Mouse (Mus musculus): ENCODE measurements around the gene Alpk3. TPM values are rescaled to one million over a fixed set of nuclear protein-coding genes. Genes with fewer than 3 reads are reported as not detected.
A peak's percentile ranks its signal among the peaks of the same experiment; 100 is the strongest.
"Not testable (repeated sequence)": the region's sequence is repeated elsewhere in the genome, so short reads cannot be mapped to it uniquely, and the experiment has no call there.

Alpk3 gene
- total and polyA plus RNA-seq, 2 experiments from 2014 or later: 19.1 to 42.9 TPM

- ATAC-seq (ENCODE audit: insufficient read depth, low read depth) (peak; percentile 19; the same call in 1 of the 2 replicates), DNase-seq (ENCODE audit: low spot score) (peak; percentile 49)
- Histone ChIP-seq H3K4me1 (ENCODE audit: control insufficient read depth, insufficient read depth) (peaks cover 11% of the 10 kb centered on the region), H3K27ac (ENCODE audit: low read depth) (no peak overlapping the region), H3K9me3 (replicated peaks; ENCODE audit: control insufficient read depth, low read length) (no peaks in the 10 kb centered on the region), H3K9ac (replicated peaks; ENCODE audit: low read depth, low read length) (no peak overlapping the region), H3K4me3 (ENCODE audit: low read depth, low read length) (no peak overlapping the region), H3K27me3 (ENCODE audit: control insufficient read depth, insufficient read depth, low read length) (no peaks in the 10 kb centered on the region), H3K36me3 (replicated peaks; ENCODE audit: control insufficient read depth, insufficient read depth, low read length) (no peaks in the 10 kb centered on the region), H3K4me2 (ENCODE audit: low read depth, low read length) (no peak overlapping the region)
- TF ChIP-seq CTCF (IDR thresholded peaks at IDR 0.05; ENCODE audit: low read depth) (no peak), EP300 (IDR thresholded peaks at IDR 0.05; ENCODE audit: low read depth) (no peak)
- 51% methylated on average over 7 of the region's 7 CpGs for WGBS
Observed at GRCm38 (mm10) chr7:81139100-81139499, 81.7 kb downstream of the Alpk3 start.

- H3K36me3 ChIP-seq (replicated peaks; ENCODE audit: control insufficient read depth, insufficient read depth, low read length): no peaks in the 10 kb centered on the region
- no peak overlapping the region for H3K4me2 ChIP-seq (ENCODE audit: low read depth, low read length)
- TF ChIP-seq EP300 (IDR thresholded peaks at IDR 0.05; ENCODE audit: low read depth) (no peak), CTCF (IDR thresholded peaks at IDR 0.05; ENCODE audit: low read depth) (no peak)
- no peak overlapping the region for H3K4me3 ChIP-seq (ENCODE audit: low read depth, low read length)
- no peaks in the 10 kb centered on the region for H3K9me3 ChIP-seq (replicated peaks; ENCODE audit: control insufficient read depth, low read length)
- DNase-seq (ENCODE audit: low spot score): no peak
- WGBS: 81% methylated on average over 5 of the region's 5 CpGs
- no peak for ATAC-seq (ENCODE audit: insufficient read depth, low read depth)
- H3K4me1 ChIP-seq (ENCODE audit: control insufficient read depth, insufficient read depth): peaks cover 3% of the 10 kb centered on the region; the same call in 1 of the 2 replicates
- no peak overlapping the region for H3K9ac ChIP-seq (replicated peaks; ENCODE audit: low read depth, low read length)
- peak overlapping the region; percentile 63 for H3K27ac ChIP-seq (ENCODE audit: low read depth)
- no peaks in the 10 kb centered on the region for H3K27me3 ChIP-seq (ENCODE audit: control insufficient read depth, insufficient read depth, low read length)
Observed at GRCm38 (mm10) chr7:81139671-81140404, 82.4 kb downstream of the Alpk3 start.

DNA sequence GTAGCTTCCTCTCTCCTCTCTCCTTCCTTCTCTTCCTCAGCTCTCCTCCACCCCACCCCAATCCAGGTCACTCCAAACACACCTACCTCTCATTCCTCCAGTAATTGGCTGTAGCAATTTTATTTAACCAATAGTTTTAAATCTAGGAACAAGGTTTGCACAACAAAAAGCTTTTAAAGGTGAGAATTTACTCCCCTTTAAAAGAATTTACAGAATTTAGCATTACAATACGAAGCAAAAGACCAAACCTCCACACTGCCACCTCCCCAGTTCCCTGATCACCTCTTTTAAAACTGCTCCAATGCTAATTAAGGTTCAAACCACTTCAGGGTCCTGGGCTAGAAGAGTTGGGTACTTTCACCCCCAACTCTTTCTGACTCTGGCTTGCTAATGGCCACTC, 84.1 kb downstream of the Alpk3 start:
- DNase-seq (ENCODE audit: low spot score): no peak

GRCm38 (mm10) chr7:81143056-81143455, 85.7 kb downstream of the Alpk3 start:
- H3K4me2 ChIP-seq (ENCODE audit: low read depth, low read length); DNase-seq (ENCODE audit: low spot score); H3K9ac ChIP-seq (replicated peaks; ENCODE audit: low read depth, low read length); H3K4me3 ChIP-seq (ENCODE audit: low read depth, low read length); H3K27me3 ChIP-seq (ENCODE audit: control insufficient read depth, insufficient read depth, low read length); H3K27ac ChIP-seq (ENCODE audit: low read depth); H3K9me3 ChIP-seq (replicated peaks; ENCODE audit: control insufficient read depth, low read length); ATAC-seq (ENCODE audit: insufficient read depth, low read depth); H3K36me3 ChIP-seq (replicated peaks; ENCODE audit: control insufficient read depth, insufficient read depth, low read length); H3K4me1 ChIP-seq (ENCODE audit: control insufficient read depth, insufficient read depth): not testable (repeated sequence)
- WGBS: 60% methylated on average over 4 of the region's 4 CpGs

More for the DNA sequence above, 84.1 kb downstream of the Alpk3 start:
- WGBS: 98% methylated on average over 1 of the region's 1 CpGs
- Histone ChIP-seq H3K9ac (replicated peaks; ENCODE audit: low read depth, low read length) (no peak overlapping the region), H3K4me2 (ENCODE audit: low read depth, low read length) (no peak overlapping the region), H3K4me1 (ENCODE audit: control insufficient read depth, insufficient read depth) (no peaks in the 10 kb centered on the region), H3K27me3 (ENCODE audit: control insufficient read depth, insufficient read depth, low read length) (no peaks in the 10 kb centered on the region), H3K4me3 (ENCODE audit: low read depth, low read length) (no peak overlapping the region), H3K36me3 (replicated peaks; ENCODE audit: control insufficient read depth, insufficient read depth, low read length) (no peaks in the 10 kb centered on the region), H3K27ac (ENCODE audit: low read depth) (no peak overlapping the region), H3K9me3 (replicated peaks; ENCODE audit: control insufficient read depth, low read length) (no peaks in the 10 kb centered on the region)
- TF ChIP-seq EP300 (IDR thresholded peaks at IDR 0.05; ENCODE audit: low read depth) (no peak), CTCF (IDR thresholded peaks at IDR 0.05; ENCODE audit: low read depth) (no peak)
- ATAC-seq (ENCODE audit: insufficient read depth, low read depth): no peak

DNA sequence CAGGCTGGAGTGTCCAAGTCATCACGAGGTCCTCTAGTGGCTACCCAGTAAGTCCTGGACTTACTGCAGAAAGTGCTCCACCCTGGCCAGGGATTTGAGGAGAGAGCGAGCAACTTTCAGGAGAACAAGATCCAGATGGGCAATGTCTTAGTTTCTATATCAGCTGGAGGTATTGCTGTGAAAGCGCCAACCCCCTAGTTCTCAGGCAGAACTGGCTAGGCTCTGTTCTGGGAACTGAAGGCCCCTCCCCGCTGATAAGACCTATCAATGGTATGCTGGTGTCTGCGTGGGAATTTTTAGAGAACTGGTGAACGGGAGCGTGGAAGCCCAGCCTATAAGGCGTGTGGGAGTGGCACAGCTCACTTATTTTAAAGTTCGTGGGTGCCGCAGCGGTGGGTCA, 92.4 kb downstream of the Alpk3 start:
- no peak; the same call in 1 of the 2 replicates for TF ChIP-seq EP300 (IDR thresholded peaks at IDR 0.05; ENCODE audit: low read depth)
- TF ChIP-seq CTCF (IDR thresholded peaks at IDR 0.05; ENCODE audit: low read depth): no peak
- DNase-seq (ENCODE audit: low spot score): peak; percentile 50
- Histone ChIP-seq H3K4me2 (ENCODE audit: low read depth, low read length) (0 out of 2 replicates have a peak overlapping the region, but pooled peaks have one; percentile 2), H3K36me3 (replicated peaks; ENCODE audit: control insufficient read depth, insufficient read depth, low read length) (no peaks in the 10 kb centered on the region), H3K27ac (ENCODE audit: low read depth) (no peak overlapping the region), H3K27me3 (ENCODE audit: control insufficient read depth, insufficient read depth, low read length) (no peaks in the 10 kb centered on the region), H3K9me3 (replicated peaks; ENCODE audit: control insufficient read depth, low read length) (0 out of 2 replicates have a peak, but pooled peaks cover 3% of the 10 kb centered on the region), H3K4me3 (ENCODE audit: low read depth, low read length) (no peak overlapping the region), H3K4me1 (ENCODE audit: control insufficient read depth, insufficient read depth) (no peaks in the 10 kb centered on the region), H3K9ac (replicated peaks; ENCODE audit: low read depth, low read length) (no peak overlapping the region)
- WGBS: 39% methylated on average over 11 of the region's 11 CpGs
- peak; percentile 63 for ATAC-seq (ENCODE audit: insufficient read depth, low read depth)

DNA sequence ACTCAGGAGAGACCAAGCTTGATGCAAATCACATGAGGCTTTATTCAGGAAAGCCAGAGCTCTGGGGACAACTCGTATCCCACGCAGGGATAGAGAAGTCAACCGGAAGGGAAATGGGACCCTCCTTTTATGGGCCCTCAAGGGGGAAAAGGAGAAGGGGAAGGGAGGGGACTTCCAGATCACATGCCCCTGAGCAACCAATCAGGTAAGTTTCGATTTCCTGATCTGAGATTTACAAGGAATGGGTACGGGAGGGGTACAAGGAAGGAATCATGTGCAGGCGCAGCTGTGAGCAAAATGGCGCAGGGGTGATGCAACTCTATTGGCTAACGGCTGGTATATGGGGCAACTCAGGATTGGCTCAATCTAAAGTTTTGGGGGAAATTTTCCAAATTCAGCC, 93.8 kb downstream of the Alpk3 start:
- 0 out of 2 replicates have a peak, but pooled peaks cover 3% of the 10 kb centered on the region for H3K9me3 ChIP-seq (replicated peaks; ENCODE audit: control insufficient read depth, low read length)
- no peak overlapping the region for H3K9ac ChIP-seq (replicated peaks; ENCODE audit: low read depth, low read length)
- H3K27ac ChIP-seq (ENCODE audit: low read depth): no peak overlapping the region
- H3K36me3 ChIP-seq (replicated peaks; ENCODE audit: control insufficient read depth, insufficient read depth, low read length): no peaks in the 10 kb centered on the region
- H3K27me3 ChIP-seq (ENCODE audit: control insufficient read depth, insufficient read depth, low read length): no peaks in the 10 kb centered on the region
- DNase-seq (ENCODE audit: low spot score): no peak
- 93% methylated on average over 8 of the region's 8 CpGs for WGBS
- no peak overlapping the region for H3K4me3 ChIP-seq (ENCODE audit: low read depth, low read length)
- ATAC-seq (ENCODE audit: insufficient read depth, low read depth): no peak
- no peak for TF ChIP-seq CTCF (IDR thresholded peaks at IDR 0.05; ENCODE audit: low read depth)
- TF ChIP-seq EP300 (IDR thresholded peaks at IDR 0.05; ENCODE audit: low read depth): no peak
- H3K4me1 ChIP-seq (ENCODE audit: control insufficient read depth, insufficient read depth): no peaks in the 10 kb centered on the region
- H3K4me2 ChIP-seq (ENCODE audit: low read depth, low read length): no peak overlapping the region

Data from heart, postnatal 0 days (tissue).